Mouse (Mus musculus) myocyte (in vitro differentiated cells): ENCODE data around the gene Whrn. TPM values are rescaled to one million over a fixed set of nuclear protein-coding genes. Genes with fewer than 3 reads are reported as not detected.

Source experiments
- H3K27me3 ChIP-seq: one replicate; pipeline ENCODE4 v1.6.1; 2011; ENCODE audit not compliant: control insufficient read depth, insufficient read depth, insufficient read length
- H3K36me3 ChIP-seq: one replicate; pipeline ENCODE4 v1.6.1; 2011; ENCODE audit not compliant: control insufficient read depth, insufficient read depth
- H3K4me2 ChIP-seq: one replicate; pipeline ENCODE4 v1.6.1; 2011; ENCODE audit warnings: low read depth, control low read depth
- H3K4me3 ChIP-seq: one replicate; pipeline ENCODE4 v1.5.1; 2011; ENCODE audit warnings: mild to moderate bottlenecking, control low read depth, moderate library complexity
- H3K79me2 ChIP-seq: one replicate; pipeline ENCODE4 v1.6.1; 2011; ENCODE audit not compliant: control insufficient read depth, insufficient read depth
- H3ac ChIP-seq: one replicate; pipeline ENCODE4 v1.6.1; 2011; ENCODE audit not compliant: control insufficient read depth, insufficient read length
- CEBPB ChIP-seq: IDR thresholded peaks from 2 replicates; pipeline ENCODE4 v1.6.1; 2011; ENCODE audit warnings: mild to moderate bottlenecking, moderate library complexity; ENCODE audit not compliant: poor library complexity, insufficient read depth, severe bottlenecking
- E2F4 ChIP-seq: IDR thresholded peaks from one replicate; pipeline ENCODE4 v1.6.1; 2011; ENCODE audit warnings: mild to moderate bottlenecking, control low read depth, moderate library complexity; ENCODE audit not compliant: insufficient read depth
- MAX ChIP-seq: IDR thresholded peaks from one replicate; pipeline ENCODE4 v1.6.1; 2011; ENCODE audit warnings: low read depth, mild to moderate bottlenecking, control low read depth
- MYOD1 ChIP-seq, 3 experiments: IDR thresholded peaks; one replicate each; pipeline ENCODE4 v1.6.1; 2011; ENCODE audit warnings: control low read depth in 2 of 3, low read depth in 2 of 3, mild to moderate bottlenecking in 2 of 3, moderate library complexity in 1 of 3; ENCODE audit not compliant: insufficient read length in 2 of 3, control insufficient read depth in 1 of 3
- MYOG ChIP-seq, 3 experiments: IDR thresholded peaks; one replicate each; pipeline ENCODE4 v1.6.1; 2011; ENCODE audit warnings: control low read depth in 2 of 3, low read depth in 2 of 3, mild to moderate bottlenecking in 2 of 3; ENCODE audit not compliant: insufficient read length in 2 of 3, control insufficient read depth in 1 of 3, insufficient read depth in 1 of 3
- POLR2A ChIP-seq: IDR thresholded peaks from one replicate; pipeline ENCODE4 v1.6.1; 2011; ENCODE audit warnings: low read depth, mild to moderate bottlenecking, control low read depth, moderate library complexity; ENCODE audit not compliant: insufficient read length
- POLR2AphosphoS2 ChIP-seq: IDR thresholded peaks from one replicate; pipeline ENCODE4 v1.6.1; 2011; ENCODE audit warnings: low read depth, control low read depth; ENCODE audit not compliant: insufficient read length
- REST ChIP-seq: IDR thresholded peaks from one replicate; pipeline ENCODE4 v1.6.1; 2011; ENCODE audit warnings: mild to moderate bottlenecking, control low read depth, moderate library complexity; ENCODE audit not compliant: insufficient read depth, insufficient read length
- SRF ChIP-seq: IDR thresholded peaks from one replicate; pipeline ENCODE4 v1.6.1; 2011; ENCODE audit warnings: low read depth; ENCODE audit not compliant: control insufficient read depth, insufficient read length
- TCF12 ChIP-seq: IDR thresholded peaks from one replicate; pipeline ENCODE4 v1.6.1; 2011; ENCODE audit warnings: mild to moderate bottlenecking, control low read depth; ENCODE audit not compliant: poor library complexity, insufficient read depth, severe bottlenecking
- TCF3 ChIP-seq: IDR thresholded peaks from one replicate; pipeline ENCODE4 v1.6.1; 2011; ENCODE audit warnings: low read depth, control low read depth; ENCODE audit not compliant: insufficient read length
- USF1 ChIP-seq: IDR thresholded peaks from one replicate; pipeline ENCODE4 v1.6.1; 2011; ENCODE audit warnings: low read depth, mild to moderate bottlenecking, control low read depth, moderate library complexity
- polyA plus RNA-seq: library from polyadenylated mRNA; unstranded; fragments of >200 nt; fragmentation: generic; extraction: Trizol; gene quantifications from one replicate; pipeline ENCODE4 v1.2.1, GENCODE M21; 2012; ENCODE audit warnings: missing spikeins

Whrn gene
- polyA plus RNA-seq, 1 experiment: 18.8 TPM

- Histone ChIP-seq H3K36me3 (no peaks in the 10 kb centered on the region), H3ac (no peak overlapping the region), H3K79me2 (no peaks in the 10 kb centered on the region), H3K4me2 (no peak overlapping the region), H3K27me3 (no peaks in the 10 kb centered on the region), H3K4me3 (no peak overlapping the region)
- TF ChIP-seq E2F4 (no peak), MYOG (IDR thresholded peaks at IDR 0.05; ENCODE audit: control insufficient read depth in 1 of 3, insufficient read depth in 1 of 3, insufficient read length in 2 of 3, low read depth in 2 of 3) (no peak), MAX (no peak), TCF3 (no peak), POLR2AphosphoS2 (no peak), USF1 (no peak), SRF (no peak), POLR2A (no peak), TCF12 (no peak), MYOD1 (IDR thresholded peaks at IDR 0.05; ENCODE audit: control insufficient read depth in 1 of 3, insufficient read length in 2 of 3, low read depth in 2 of 3) (no peak)
These were observed 41.8 kb upstream of the Whrn start for GRCm38 (mm10) chr4:63537602-63538001.

- TF ChIP-seq TCF3: no peak
- TF ChIP-seq MYOD1 (IDR thresholded peaks at IDR 0.05; ENCODE audit: control insufficient read depth in 1 of 3, insufficient read length in 2 of 3, low read depth in 2 of 3): peak in 2 of 3 experiments; percentile 23 to 71
- TF ChIP-seq POLR2A: no peak
- no peak for TF ChIP-seq MYOG (IDR thresholded peaks at IDR 0.05; ENCODE audit: control insufficient read depth in 1 of 3, insufficient read depth in 1 of 3, insufficient read length in 2 of 3, low read depth in 2 of 3)
- TF ChIP-seq USF1: no peak
- Histone ChIP-seq H3K79me2 (no peaks in the 10 kb centered on the region), H3K27me3 (no peaks in the 10 kb centered on the region), H3K36me3 (no peaks in the 10 kb centered on the region), H3K4me2 (peak overlapping the region; percentile 72), H3K4me3 (no peak overlapping the region), H3ac (no peak overlapping the region)
These were observed 34.6 kb upstream of the Whrn start for GRCm38 (mm10) chr4:63530409-63530808.

GRCm38 (mm10) chr4:63528946-63529345, 33.2 kb upstream of the Whrn start:
- no peak for TF ChIP-seq REST
- TF ChIP-seq CEBPB: no peak
- TF ChIP-seq MYOD1 (IDR thresholded peaks at IDR 0.05; ENCODE audit: control insufficient read depth in 1 of 3, insufficient read length in 2 of 3, low read depth in 2 of 3): no peak
- TF ChIP-seq MYOG (IDR thresholded peaks at IDR 0.05; ENCODE audit: control insufficient read depth in 1 of 3, insufficient read depth in 1 of 3, insufficient read length in 2 of 3, low read depth in 2 of 3): no peak
- no peak for TF ChIP-seq TCF3
- TF ChIP-seq SRF: no peak
- no peak for TF ChIP-seq USF1
- Histone ChIP-seq H3K27me3 (no peaks in the 10 kb centered on the region), H3K79me2 (no peaks in the 10 kb centered on the region), H3ac (no peak overlapping the region), H3K36me3 (no peaks in the 10 kb centered on the region), H3K4me2 (no peak overlapping the region), H3K4me3 (no peak overlapping the region)

GRCm38 (mm10) chr4:63525514-63525913, 29.7 kb upstream of the Whrn start:
- no peak overlapping the region for H3K4me3 ChIP-seq
- H3K4me2 ChIP-seq: no peak overlapping the region
- no peaks in the 10 kb centered on the region for H3K27me3 ChIP-seq
- no peaks in the 10 kb centered on the region for H3K79me2 ChIP-seq
- H3ac ChIP-seq: no peak overlapping the region
- H3K36me3 ChIP-seq: no peaks in the 10 kb centered on the region
- TF ChIP-seq POLR2AphosphoS2: no peak
- no peak for TF ChIP-seq POLR2A
- no peak for TF ChIP-seq REST
- no peak for TF ChIP-seq MYOG (IDR thresholded peaks at IDR 0.05; ENCODE audit: control insufficient read depth in 1 of 3, insufficient read depth in 1 of 3, insufficient read length in 2 of 3, low read depth in 2 of 3)
- TF ChIP-seq SRF: no peak
- TF ChIP-seq CEBPB: no peak
- no peak for TF ChIP-seq USF1
- no peak for TF ChIP-seq E2F4
- no peak for TF ChIP-seq MAX
- no peak for TF ChIP-seq TCF3
- TF ChIP-seq MYOD1 (IDR thresholded peaks at IDR 0.05; ENCODE audit: control insufficient read depth in 1 of 3, insufficient read length in 2 of 3, low read depth in 2 of 3): no peak
- TF ChIP-seq TCF12: no peak

GRCm38 (mm10) chr4:63521813-63522419, 26.1 kb upstream of the Whrn start:
- Histone ChIP-seq H3K27me3 (no peaks in the 10 kb centered on the region), H3K4me3 (no peak overlapping the region), H3K36me3 (no peaks in the 10 kb centered on the region), H3ac (no peak overlapping the region), H3K79me2 (no peaks in the 10 kb centered on the region), H3K4me2 (no peak overlapping the region)
- TF ChIP-seq TCF12 (no peak), MYOG (IDR thresholded peaks at IDR 0.05; ENCODE audit: control insufficient read depth in 1 of 3, insufficient read depth in 1 of 3, insufficient read length in 2 of 3, low read depth in 2 of 3) (no peak), CEBPB (peak; percentile 69), USF1 (peak; percentile 44)
